Mouse (Mus musculus): Measurements from ENCODE around the gene 4930480E11Rik. TPM values are rescaled to one million over a fixed set of nuclear protein-coding genes. Genes with fewer than 3 reads are reported as not detected.

4930480E11Rik gene
- polyA plus RNA-seq (2012; rRNA removed), result not detected in 2 replicates

GRCm38 (mm10) chrX:78369343-78369742, at the start of gene 4930480E11Rik:
4930480E11Rik (plus strand) TSS chrX:78369643.

Other genes with a start within 250 kb of the 4930480E11Rik start
- not detected in 2 replicates for gene Gm5938, start 244.2 kb upstream of the 4930480E11Rik start, polyA plus RNA-seq (2012; rRNA removed)
- not detected in 2 replicates for gene Obp1b, start 182.9 kb upstream of the 4930480E11Rik start, polyA plus RNA-seq (2012; rRNA removed)
- gene Gm14743, start 123.7 kb upstream of the 4930480E11Rik start, polyA plus RNA-seq (2012; rRNA removed), result not detected in 2 replicates
- 2.4 and 7.4 TPM in 2 replicates for gene Prrg1, start 214.3 kb downstream of the 4930480E11Rik start, polyA plus RNA-seq (2012; rRNA removed)

All from central nervous system, embryonic 11.5 days (tissue).